ENCODE assay signal across 23 mouse cellular contexts in genomic region chr2:76965542-76965941, GRCm38 (mm10).
"Had no signal": no experiment of that assay in that cellular context is flagged by ENCODE, and none has a peak within 500 bp of the region (broad histone marks: within the 10 kb centered on the region; RNA-seq: fewer than 3 reads in every experiment).

No protein-coding gene starts in this region.

- H3K27ac ChIP-seq: heart, embryonic 10.5 days; hindbrain, embryonic 10.5 days; hindbrain, embryonic 12.5 days; hindbrain, embryonic 14.5 days; intestine, embryonic 15.5 days; kidney, postnatal 0 days; limb, embryonic 13.5 days; limb, embryonic 15.5 days; liver, embryonic 12.5 days had no signal

- H3K4me1 ChIP-seq: hindbrain, embryonic 10.5 days; hindbrain, embryonic 12.5 days; intestine, embryonic 15.5 days; limb, embryonic 13.5 days; limb, embryonic 15.5 days; liver, embryonic 12.5 days had no signal

- DNase-seq: gastrocnemius, postnatal 25 days; heart, postnatal 10 days; heart, postnatal 4 days; kidney, adult 18-20 months; kidney, adult 8-10 months; kidney, postnatal 14 days; kidney, postnatal 36 days; layer of hippocampus, adult 9-11 months; layer of hippocampus, postnatal 36 days; left cerebral cortex, postnatal 4 days had no signal

- H3K4me3 ChIP-seq: heart, embryonic 10.5 days; heart, embryonic 12.5 days; hindbrain, embryonic 10.5 days; hindbrain, embryonic 12.5 days; intestine, embryonic 15.5 days; limb, embryonic 13.5 days; limb, embryonic 15.5 days; liver, embryonic 12.5 days had no signal

- H3K4me2 ChIP-seq: heart, embryonic 12.5 days; hindbrain, embryonic 12.5 days; hindbrain, embryonic 14.5 days; intestine, embryonic 15.5 days; limb, embryonic 13.5 days; limb, embryonic 15.5 days; liver, embryonic 12.5 days had no signal

- ATAC-seq: hindbrain, embryonic 16.5 days; inflammation-experienced regulatory T-cells, adult 6 months; intestine, embryonic 15.5 days; intestine, postnatal 0 days; liver, embryonic 12.5 days had no signal

- H3K36me3 ChIP-seq: hindbrain, embryonic 10.5 days; hindbrain, embryonic 12.5 days; intestine, embryonic 15.5 days; limb, embryonic 13.5 days; limb, embryonic 15.5 days; liver, embryonic 12.5 days had no signal

- H3K9ac ChIP-seq: heart, embryonic 12.5 days; hindbrain, embryonic 12.5 days; hindbrain, embryonic 14.5 days; intestine, embryonic 15.5 days; limb, embryonic 13.5 days; limb, embryonic 15.5 days; liver, embryonic 12.5 days had no signal

- H3K27me3 ChIP-seq: heart, embryonic 12.5 days; hindbrain, embryonic 12.5 days; intestine, embryonic 15.5 days; limb, embryonic 15.5 days; liver, embryonic 12.5 days had no signal
